Mouse (Mus musculus) bone marrow macrophage, adult 2 months (primary cell): ENCODE data around the gene Gjd3.

Experiments used
- CTCF ChIP-seq: IDR thresholded peaks from 2 replicates; pipeline ENCODE4 v1.5.1; 2012; ENCODE audit warnings: low read depth, mild to moderate bottlenecking, low read length, moderate library complexity
- POLR2A ChIP-seq: IDR thresholded peaks from 2 replicates; pipeline ENCODE4 v1.6.1; 2012; ENCODE audit warnings: mild to moderate bottlenecking, low read depth, low read length, borderline replicate concordance

GRCm38 (mm10) chr11:98952111-98952510 lies 30.7 kb downstream of the Gjd3 start:
- TF ChIP-seq CTCF: no peak
- TF ChIP-seq POLR2A: no peak
